Mouse (Mus musculus) large intestine, adult 2 months (tissue): ENCODE results near the gene Igsf9. TPM values are rescaled to one million over a fixed set of nuclear protein-coding genes. Genes with fewer than 3 reads are reported as not detected.

Source experiments
- DNase-seq: peaks from one replicate; pipeline ENCODE4 v3.0.0-alpha.2; 2012; ENCODE audit warnings: low read depth, low spot score
- whole genome bisulfite sequencing: fragments of 180-500 bp; shearing (Covaris S2); methylation state at CpG from one replicate; pipeline ENCODE4 v1.1.7; 2018; 5-methylcytosine and 5-hydroxymethylcytosine counted together
- polyA plus RNA-seq: library from polyadenylated mRNA; depleted of rRNA; stranded (reverse); fragments of >200 nt; gene quantifications from 2 replicates; pipeline ENCODE4 v1.2.3, GENCODE M21; 2012

Gene Igsf9
- polyA plus RNA-seq, 1 experiment = 109 TPM

DNA sequence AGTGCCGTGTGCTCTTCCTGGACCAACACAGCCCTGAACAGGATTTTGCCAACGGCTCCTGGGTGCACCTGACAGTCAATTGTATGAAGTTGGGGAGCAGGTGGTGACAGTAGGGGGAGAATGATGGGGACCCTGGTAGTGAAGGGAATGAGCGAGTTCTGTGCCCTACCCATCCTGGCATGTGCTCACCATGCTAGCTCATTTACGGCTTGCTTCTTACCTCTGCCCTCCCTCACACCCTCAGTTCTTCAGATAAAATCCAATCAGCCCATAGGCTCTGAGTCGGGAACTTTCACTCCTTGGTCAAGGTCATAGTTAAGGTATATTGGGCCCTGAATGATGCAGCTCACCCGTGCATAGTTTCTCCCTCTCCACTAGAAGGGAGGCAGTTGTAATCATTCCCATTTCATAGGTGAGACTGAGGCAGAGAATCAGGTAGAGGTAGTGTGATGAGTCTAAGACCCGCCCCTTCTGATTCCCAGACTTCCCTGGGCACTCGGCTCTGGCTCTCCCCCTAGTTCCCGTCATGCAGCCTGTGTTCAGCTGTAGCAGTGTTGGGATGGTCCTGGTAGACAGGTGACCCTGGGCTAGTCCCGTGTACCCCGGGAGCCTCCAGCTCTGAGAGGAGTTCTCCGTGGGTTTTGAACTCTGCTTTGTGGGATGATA is 8.1 kb downstream of the Igsf9 start:
- DNase-seq = no peak

GRCm38 (mm10) chr1:172490261-172490661 is 8.7 kb downstream of the Igsf9 start:
- no peak for DNase-seq
- WGBS = 5% methylated on average over 10 of the region's 10 CpGs

More for the DNA sequence above, 8.1 kb downstream of the Igsf9 start:
- WGBS = 52% methylated on average over 12 of the region's 12 CpGs

GRCm38 (mm10) chr1:172492047-172492446 is 10.5 kb downstream of the Igsf9 start:
- WGBS = 80% methylated on average over 8 of the region's 8 CpGs
- DNase-seq = no peak

- DNase-seq = no peak
- 66% methylated on average over 6 of the region's 6 CpGs for WGBS
Measured at GRCm38 (mm10) chr1:172493516-172493915, 11.9 kb downstream of the Igsf9 start.

DNA sequence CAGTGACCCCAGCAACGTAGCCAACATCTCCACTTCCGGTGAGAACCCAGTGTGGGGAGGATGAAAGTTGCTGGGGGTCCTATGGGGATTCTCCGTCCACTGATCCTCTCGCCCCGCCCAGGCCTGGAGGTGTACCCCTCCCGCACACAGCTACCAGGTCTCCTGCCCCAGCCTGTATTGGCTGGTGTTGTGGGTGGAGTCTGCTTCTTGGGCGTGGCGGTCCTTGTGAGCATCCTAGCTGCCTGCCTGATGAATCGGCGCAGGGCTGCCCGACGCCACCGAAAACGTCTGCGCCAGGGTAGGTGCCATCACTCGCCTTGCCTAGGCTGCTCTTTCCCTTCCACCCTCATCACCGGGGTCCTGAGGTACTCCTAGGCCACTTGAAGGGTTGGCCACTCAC is 14.4 kb downstream of the Igsf9 start:
- WGBS = 91% methylated on average over 17 of the region's 17 CpGs

GRCm38 (mm10) chr1:172497428-172497827 is 15.8 kb downstream of the Igsf9 start:
- 87% methylated on average over 10 of the region's 10 CpGs for WGBS

More for the DNA sequence above, 14.4 kb downstream of the Igsf9 start:
- no peak for DNase-seq

GRCm38 (mm10) chr1:172499765-172500441 is 18.3 kb downstream of the Igsf9 start, which contains the start of gene Tagln2:
Gene Tagln2, plus strand, starts transcription at chr1:172500047.
- WGBS = 2% methylated on average over 30 of the region's 30 CpGs
- DNase-seq = peak; percentile 67

More at GRCm38 (mm10) chr1:172497428-172497827, 15.8 kb downstream of the Igsf9 start:
- DNase-seq = no peak

DNA sequence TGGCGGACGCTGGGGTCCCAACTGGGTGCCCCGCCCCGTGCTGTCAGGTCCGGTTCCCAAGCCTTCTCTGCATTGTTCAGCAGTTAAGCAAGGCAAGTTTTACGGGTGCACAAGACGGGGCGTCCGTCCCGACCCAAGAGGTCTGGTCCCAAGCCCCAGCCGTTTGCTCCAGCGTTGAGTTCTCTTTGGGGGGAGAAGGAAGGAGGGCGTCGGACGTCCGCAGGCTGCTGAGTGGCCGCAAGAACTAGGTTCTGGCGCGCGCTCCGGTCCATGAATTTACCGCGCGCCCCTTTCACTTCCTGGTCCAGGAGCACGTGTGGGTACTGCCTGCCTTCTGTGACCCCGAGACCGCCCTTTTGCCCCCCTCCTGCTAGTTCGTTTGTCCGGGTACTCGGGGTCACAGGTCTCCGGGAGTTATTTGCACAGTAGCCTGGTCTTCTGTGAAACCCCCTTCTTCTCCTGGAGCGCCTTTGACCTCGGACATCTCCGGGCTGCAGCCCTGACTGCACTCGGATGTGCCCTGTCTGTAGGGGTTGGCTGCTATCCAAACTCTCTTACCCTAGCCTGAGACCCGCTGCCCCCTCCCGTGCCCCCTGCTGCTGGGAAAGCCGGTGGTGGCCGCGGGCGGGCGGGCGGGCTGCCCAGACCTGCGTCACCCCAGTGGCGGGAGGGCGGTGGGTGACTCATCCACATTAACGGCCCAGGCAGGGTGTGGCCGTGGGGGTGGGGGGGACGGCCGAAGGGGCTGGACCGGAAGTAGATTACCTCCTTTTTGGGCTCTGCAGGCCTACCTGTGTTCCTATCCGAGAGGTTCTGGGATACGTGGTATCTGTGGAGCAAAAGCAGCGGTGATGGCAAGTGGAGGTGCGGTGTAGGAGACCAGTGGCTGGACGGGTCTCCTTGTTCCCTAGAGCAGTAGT is 19.1 kb downstream of the Igsf9 start:
- WGBS = under 1% methylated on average over 56 of the region's 56 CpGs
- DNase-seq = no peak

GRCm38 (mm10) chr1:172501371-172502144 is 20.0 kb downstream of the Igsf9 start:
- no peak for DNase-seq
- WGBS = 5% methylated on average over 13 of the region's 13 CpGs

- no peak for DNase-seq
Measured at GRCm38 (mm10) chr1:172502145-172503110, 20.8 kb downstream of the Igsf9 start.

GRCm38 (mm10) chr1:172503111-172503997 is 21.8 kb downstream of the Igsf9 start:
- WGBS = 9% methylated on average over 14 of the region's 14 CpGs
- DNase-seq = no peak

More at GRCm38 (mm10) chr1:172502145-172503110, 20.8 kb downstream of the Igsf9 start:
- 6% methylated on average over 13 of the region's 13 CpGs for WGBS

DNA sequence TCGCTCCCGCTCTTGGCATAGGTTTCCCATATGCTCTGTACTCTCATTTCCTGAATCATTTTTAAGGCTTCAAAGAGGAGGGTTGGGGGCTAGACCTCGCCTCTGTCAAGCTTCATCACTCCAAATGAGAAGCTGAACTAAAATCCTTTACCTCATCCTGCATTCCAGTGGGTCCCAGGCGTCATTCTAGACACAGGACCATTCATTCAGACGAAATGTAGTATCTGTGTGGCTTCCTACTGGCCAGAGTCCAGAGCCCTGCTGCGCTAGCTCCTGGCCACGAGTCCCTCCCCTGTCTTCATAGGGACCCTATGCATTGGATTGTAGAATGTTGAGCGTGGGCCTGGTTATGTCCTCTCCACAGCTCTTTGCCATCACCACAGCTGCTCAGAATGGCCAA is 23.2 kb downstream of the Igsf9 start:
- 72% methylated on average over 8 of the region's 8 CpGs for WGBS
- DNase-seq = no peak

DNA sequence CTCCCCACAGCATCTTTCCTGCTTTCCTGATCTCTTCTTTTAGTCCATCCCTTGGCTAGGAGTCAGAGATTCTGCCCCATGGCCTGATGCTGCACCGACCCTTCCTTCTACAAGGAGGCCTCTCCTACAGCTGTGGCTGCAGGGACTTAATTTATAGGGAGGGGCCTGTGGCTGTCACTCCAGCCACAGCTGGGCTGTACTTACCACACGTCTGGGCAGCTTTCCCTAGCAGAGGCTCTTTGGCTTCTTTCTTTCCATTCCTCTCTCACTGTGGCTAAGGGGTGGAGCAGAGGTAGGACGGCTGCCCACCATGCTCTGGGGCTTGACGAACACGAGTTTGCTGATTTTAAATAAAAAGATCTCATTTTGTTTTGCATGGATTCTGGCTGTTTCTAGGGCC is 25.4 kb downstream of the Igsf9 start:
- DNase-seq = no peak
- WGBS = 55% methylated on average over 5 of the region's 5 CpGs

GRCm38 (mm10) chr1:172507701-172508100 is 26.1 kb downstream of the Igsf9 start:
- WGBS = 94% methylated on average over 3 of the region's 3 CpGs
- no peak for DNase-seq

DNA sequence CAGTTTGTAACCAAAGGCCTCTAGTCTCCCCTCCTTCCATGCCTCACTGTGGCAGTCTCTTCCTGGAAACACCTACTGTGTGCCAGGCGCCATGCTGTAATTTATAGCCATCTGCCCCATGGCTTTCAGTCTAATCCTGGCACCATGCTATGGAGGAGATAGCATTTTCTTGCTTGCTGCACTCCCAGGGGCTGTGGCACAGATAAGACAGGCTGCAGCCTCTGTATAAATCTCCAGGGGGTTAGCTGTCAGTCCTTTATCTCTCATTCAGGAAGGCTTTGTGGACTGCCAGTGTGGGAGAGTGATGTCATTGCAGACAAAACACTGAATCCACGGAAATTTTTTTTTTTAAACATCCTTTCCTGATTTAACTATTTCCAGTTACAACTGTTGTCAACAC is 26.6 kb downstream of the Igsf9 start:
- WGBS = 63% methylated on average over 2 of the region's 2 CpGs
- DNase-seq = no peak

GRCm38 (mm10) chr1:172509235-172509634 is 27.6 kb downstream of the Igsf9 start:
- 61% methylated on average over 5 of the region's 5 CpGs for WGBS
- no peak for DNase-seq

DNA sequence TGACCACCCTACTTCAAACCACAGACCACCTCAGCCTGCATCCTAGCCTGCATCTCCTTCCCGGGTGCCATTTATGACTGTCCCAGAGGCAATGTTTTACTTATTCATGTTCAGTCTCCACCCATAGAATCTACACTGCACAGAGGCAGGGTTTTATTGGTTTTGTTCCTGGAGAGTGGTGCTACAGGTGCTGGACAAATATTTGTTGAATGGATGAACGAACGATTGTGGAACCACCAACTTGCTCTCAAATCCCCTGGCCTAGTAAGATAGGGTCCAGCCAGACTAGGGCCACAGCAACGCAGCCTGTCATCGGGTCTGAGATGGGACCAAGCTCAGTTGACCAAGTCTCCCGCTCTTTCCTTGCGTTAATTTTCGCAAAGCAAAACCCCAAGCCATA is 28.4 kb downstream of the Igsf9 start:
- 17% methylated on average over 8 of the region's 8 CpGs for WGBS
- DNase-seq = no peak
